Mouse (Mus musculus) liver, embryonic 13.5 days (tissue): ENCODE measurements at regions not wholly inside any gene's neighbourhood (a gene's known extent, or its start where the extent isn't known, plus 50 kb on each side); places are given as distances from the start of the nearest gene placed in this dataset.

Source experiments
- ATAC-seq: fragments of 200-750 bp; cut with Nextera tagmentation; 2 replicates; pipeline ENCODE4 v1.8.0; 2017; ENCODE audit warnings: low read depth, mild to moderate bottlenecking, moderate number of reproducible peaks, moderate library complexity
- DNase-seq: peaks from one replicate; pipeline ENCODE4 v3.0.0; 2022
- H3K27ac ChIP-seq: fragments of 300-500 bp; sonication (generic); 2 replicates; pipeline ENCODE4 v1.5.1; 2015; ENCODE audit warnings: moderate library complexity, mild to moderate bottlenecking, inconsistent platforms
- H3K27me3 ChIP-seq: fragments of 300-500 bp; sonication (generic); 2 replicates; pipeline ENCODE4 v1.6.1; 2015; ENCODE audit warnings: mild to moderate bottlenecking, inconsistent platforms
- H3K36me3 ChIP-seq: fragments of 300-500 bp; sonication (generic); 2 replicates; pipeline ENCODE4 v1.6.1; 2015; ENCODE audit warnings: mild to moderate bottlenecking, inconsistent platforms
- H3K4me1 ChIP-seq: fragments of 300-500 bp; sonication (generic); replicated peaks from 2 replicates; pipeline ENCODE4 v1.6.1; 2015; ENCODE audit warnings: inconsistent platforms
- H3K4me2 ChIP-seq: fragments of 300-500 bp; sonication (generic); 2 replicates; pipeline ENCODE4 v1.6.1; 2015; ENCODE audit warnings: inconsistent platforms, mild to moderate bottlenecking, moderate library complexity
- H3K4me3 ChIP-seq: fragments of 300-500 bp; sonication (generic); replicated peaks from 2 replicates; pipeline ENCODE4 v1.5.1; 2015; ENCODE audit warnings: mild to moderate bottlenecking, inconsistent platforms
- H3K9ac ChIP-seq: fragments of 300-500 bp; sonication (generic); 2 replicates; pipeline ENCODE4 v1.6.1; 2015; ENCODE audit warnings: mild to moderate bottlenecking, inconsistent platforms
- H3K9me3 ChIP-seq: fragments of 300-500 bp; sonication (generic); replicated peaks from 2 replicates; pipeline ENCODE4 v1.6.1; 2016; ENCODE audit warnings: inconsistent platforms
- WGBS: fragments of 180-500 bp; shearing (Covaris S2); methylation state at CpG from one replicate; pipeline ENCODE4 v1.1.7; 2015; ENCODE audit not compliant: insufficient replicate concordance; 5-methylcytosine and 5-hydroxymethylcytosine counted together

DNA sequence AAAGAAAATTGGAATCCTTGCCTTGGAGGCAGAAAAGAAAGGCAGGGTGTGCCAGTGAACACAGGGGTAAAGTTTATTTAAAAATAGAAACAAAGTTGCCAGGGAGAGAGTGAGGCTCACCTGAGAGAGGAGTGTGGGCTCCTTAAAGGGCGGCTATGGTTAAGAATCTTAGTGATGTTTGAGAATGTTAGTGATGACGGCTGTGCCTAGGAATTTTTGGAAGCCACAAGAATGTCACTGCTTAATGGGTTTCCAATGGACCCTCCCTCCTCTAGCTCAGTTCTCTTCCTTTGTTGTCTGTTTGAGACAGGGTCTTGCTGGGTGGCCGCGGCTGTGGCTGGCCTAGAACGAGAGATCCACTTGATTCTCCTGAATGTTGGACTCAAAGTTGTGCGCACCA, 106.3 kb upstream of the Hs6st1 start:
- 0 out of 2 replicates have a peak, but pooled peaks cover 6% of the 10 kb centered on the region for H3K9me3 ChIP-seq
- WGBS, result 66% methylated on average over 6 of the region's 6 CpGs
- no peak overlapping the region for H3K27ac ChIP-seq
- H3K36me3 ChIP-seq, result no peaks in the 10 kb centered on the region
- H3K4me2 ChIP-seq, result no peak overlapping the region
- no peaks in the 10 kb centered on the region for H3K4me1 ChIP-seq
- no peak overlapping the region for H3K4me3 ChIP-seq
- no peaks in the 10 kb centered on the region for H3K27me3 ChIP-seq
- H3K9ac ChIP-seq, result no peak overlapping the region
- DNase-seq (no peak), ATAC-seq (no peak)

DNA sequence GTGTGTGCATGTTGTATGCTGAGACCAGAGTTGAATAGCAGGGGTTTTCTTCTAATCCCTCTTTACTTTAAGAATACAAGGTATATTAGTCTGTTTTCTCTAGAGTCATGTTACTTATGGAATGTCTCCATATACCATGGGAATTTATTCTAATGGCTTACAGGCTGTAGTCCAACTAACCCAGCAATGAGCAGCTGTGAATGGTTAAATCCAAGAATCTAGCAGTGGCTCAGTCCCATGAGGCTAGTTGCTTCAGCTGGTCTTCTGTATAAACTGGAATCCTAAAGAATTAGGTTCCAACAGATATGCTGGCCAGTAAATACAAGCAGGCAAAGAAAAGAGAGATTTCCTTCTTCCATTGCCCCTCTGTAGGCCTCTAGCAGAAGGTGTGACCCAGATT, 99.7 kb upstream of the Hs6st1 start:
- no peaks in the 10 kb centered on the region for H3K36me3 ChIP-seq
- H3K4me2 ChIP-seq, result no peak overlapping the region
- H3K9ac ChIP-seq, result no peak overlapping the region
- no peak for ATAC-seq
- no peak overlapping the region for H3K27ac ChIP-seq
- H3K4me3 ChIP-seq, result no peak overlapping the region
- DNase-seq, result no peak
- H3K9me3 ChIP-seq, result 0 out of 2 replicates have a peak, but pooled peaks cover 6% of the 10 kb centered on the region
- no peaks in the 10 kb centered on the region for H3K27me3 ChIP-seq
- H3K4me1 ChIP-seq, result no peaks in the 10 kb centered on the region

DNA sequence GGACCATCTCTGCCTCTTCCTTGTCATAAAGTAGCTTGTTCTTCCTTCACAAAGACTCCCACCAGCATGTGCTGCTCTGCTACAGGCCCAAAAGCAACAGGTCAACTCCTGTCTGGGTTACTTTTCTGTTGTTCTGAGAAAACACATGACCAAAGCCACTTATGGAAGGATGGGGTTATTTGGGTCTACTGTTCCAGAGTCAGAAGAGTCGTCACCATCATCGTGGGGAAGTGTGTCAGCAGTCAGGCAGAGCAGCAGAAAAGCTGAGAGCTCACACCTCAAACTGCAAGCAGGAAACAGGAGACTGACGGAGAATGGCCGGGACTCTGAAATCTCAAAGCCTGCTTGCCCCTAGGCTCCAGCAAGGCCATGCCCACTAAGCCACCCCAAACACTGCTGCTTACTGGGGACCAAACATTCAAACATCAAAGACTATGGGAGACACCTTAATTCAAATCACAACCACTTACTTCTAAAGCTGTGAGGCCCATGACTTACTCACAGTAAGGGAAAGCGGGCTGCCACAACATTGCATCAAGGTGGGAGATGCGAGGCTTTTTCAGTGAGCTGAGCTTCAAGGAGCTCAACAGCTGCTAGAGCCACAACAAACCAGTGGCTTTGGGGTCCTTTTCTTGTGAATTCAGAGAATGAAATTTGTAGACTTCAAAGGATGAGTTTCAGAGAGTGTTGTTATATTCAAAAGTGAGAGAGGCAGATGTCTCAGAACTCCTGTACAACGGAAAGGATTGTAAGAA, 96.6 kb upstream of the Hs6st1 start:
- Histone ChIP-seq H3K27ac (no peak overlapping the region), H3K36me3 (no peaks in the 10 kb centered on the region), H3K9ac (no peak overlapping the region), H3K4me2 (no peak overlapping the region), H3K4me3 (no peak overlapping the region), H3K27me3 (no peaks in the 10 kb centered on the region), H3K4me1 (peaks cover 13% of the 10 kb centered on the region), H3K9me3 (no peaks in the 10 kb centered on the region)
- ATAC-seq, result no peak
- WGBS, result 56% methylated on average over 7 of the region's 7 CpGs
- DNase-seq, result no peak

DNA sequence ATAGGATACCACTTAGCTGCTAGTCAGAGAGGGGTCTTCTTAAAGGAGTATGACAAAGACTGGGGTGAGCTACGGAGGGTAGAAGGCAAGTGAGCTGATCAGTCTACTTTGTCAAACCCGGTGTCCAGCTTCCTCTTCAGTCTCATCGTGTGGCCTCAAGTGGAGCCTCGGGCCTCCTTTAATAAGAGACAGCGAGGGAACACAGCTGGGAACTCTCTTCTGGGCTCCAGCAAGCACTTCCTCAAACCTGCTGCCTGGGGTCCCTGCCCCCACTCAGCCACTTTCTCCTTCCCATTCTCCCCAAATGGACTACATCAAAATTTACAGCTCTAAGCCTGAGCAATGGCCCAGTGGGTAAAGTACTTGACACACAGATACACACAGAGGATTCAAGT, 96.0 kb upstream of the Hs6st1 start:
- DNase-seq (no peak), ATAC-seq (no peak)
- Histone ChIP-seq H3K4me1 (peaks cover 15% of the 10 kb centered on the region), H3K4me2 (no peak overlapping the region), H3K27ac (no peak overlapping the region), H3K36me3 (no peaks in the 10 kb centered on the region), H3K9me3 (no peaks in the 10 kb centered on the region), H3K27me3 (no peaks in the 10 kb centered on the region), H3K4me3 (no peak overlapping the region), H3K9ac (no peak overlapping the region)
- 19% methylated on average over 5 of the region's 5 CpGs for WGBS

DNA sequence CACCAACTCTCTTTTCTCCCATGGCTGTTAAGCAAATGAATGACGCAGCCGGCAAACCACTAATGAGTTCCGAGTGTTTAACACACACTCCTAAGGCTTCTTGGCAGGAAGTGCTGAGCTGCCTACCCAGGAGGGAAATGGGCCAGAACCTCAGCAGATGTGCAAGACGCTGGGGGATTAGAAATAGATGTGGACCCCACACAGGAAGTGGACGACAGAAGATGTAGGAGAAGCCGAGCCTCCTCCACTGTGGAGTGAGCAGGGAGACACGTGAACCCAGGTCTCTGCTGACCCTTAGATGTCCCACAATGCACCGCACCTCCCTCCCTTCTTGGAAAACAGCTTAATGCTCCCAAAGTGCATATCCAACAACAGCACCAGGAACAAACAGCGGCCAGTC, 94.8 kb upstream of the Hs6st1 start:
- no peaks in the 10 kb centered on the region for H3K36me3 ChIP-seq
- DNase-seq, result no peak
- no peak overlapping the region for H3K27ac ChIP-seq

DNA sequence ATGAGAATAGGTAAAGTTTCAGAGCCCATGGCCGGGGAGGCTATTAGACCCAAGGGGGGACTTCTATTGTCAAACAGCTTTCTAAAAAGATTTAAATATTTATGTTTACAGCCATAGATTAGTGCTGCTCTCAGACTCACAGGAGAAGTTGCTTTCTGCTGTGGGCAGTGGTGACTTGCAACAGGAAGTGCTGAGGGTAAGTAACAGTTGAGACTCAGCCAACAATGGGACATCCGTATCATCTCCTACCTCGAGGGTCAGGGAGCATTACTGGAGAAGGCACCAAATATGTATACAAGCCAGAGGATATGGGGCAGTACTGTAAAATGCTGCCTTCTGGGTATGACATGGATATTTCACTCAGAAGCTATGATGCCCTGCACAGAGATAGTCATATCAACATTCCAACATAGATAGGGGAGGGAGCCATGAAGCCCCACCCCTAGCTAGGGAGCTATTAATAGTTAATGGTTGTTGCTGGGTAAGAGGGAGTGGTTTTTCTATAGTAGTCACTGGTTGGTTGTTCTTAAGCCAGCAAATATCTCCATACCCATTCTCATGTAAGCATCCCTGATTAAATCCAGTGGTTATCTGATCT, 92.5 kb upstream of the Hs6st1 start:
- peak; percentile 95 for ATAC-seq
- H3K9me3 ChIP-seq, result no peaks in the 10 kb centered on the region
- 25% methylated on average over 3 of the region's 3 CpGs for WGBS
- H3K4me2 ChIP-seq, result peak overlapping the region; percentile 38
- H3K27me3 ChIP-seq, result no peaks in the 10 kb centered on the region
- H3K36me3 ChIP-seq, result no peaks in the 10 kb centered on the region
- H3K4me1 ChIP-seq, result peaks cover 15% of the 10 kb centered on the region
- H3K27ac ChIP-seq, result peak overlapping the region; percentile 34
- H3K4me3 ChIP-seq, result no peak overlapping the region
- no peak overlapping the region for H3K9ac ChIP-seq
- peak; percentile 36 for DNase-seq

More for the DNA sequence above, 94.8 kb upstream of the Hs6st1 start:
- Histone ChIP-seq H3K4me3 (no peak overlapping the region), H3K4me2 (no peak overlapping the region), H3K4me1 (peaks cover 15% of the 10 kb centered on the region), H3K27me3 (no peaks in the 10 kb centered on the region), H3K9me3 (no peaks in the 10 kb centered on the region), H3K9ac (no peak overlapping the region)
- WGBS, result 43% methylated on average over 9 of the region's 9 CpGs
- ATAC-seq, result no peak

DNA sequence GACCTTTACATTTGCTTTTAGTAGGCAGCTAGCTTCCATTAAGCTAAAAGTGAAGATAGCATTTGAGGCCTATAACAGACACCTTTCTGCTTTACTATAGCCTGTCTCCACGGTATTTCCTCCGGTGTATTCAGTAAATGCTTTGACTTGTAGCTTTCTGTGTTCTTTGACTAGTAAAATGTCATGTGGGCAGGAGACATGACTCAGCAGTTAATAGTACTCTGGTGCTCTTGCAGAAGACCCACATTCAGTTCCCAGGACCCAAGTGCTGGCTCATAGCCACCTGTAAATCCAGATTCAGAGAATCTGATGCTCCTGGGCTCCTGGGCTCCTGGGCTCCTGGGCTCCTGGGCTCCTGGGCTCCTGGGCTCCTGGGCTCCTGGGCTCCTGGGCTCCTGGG, 91.7 kb upstream of the Hs6st1 start:
- H3K9ac ChIP-seq, result no peak overlapping the region
- no peak overlapping the region for H3K4me3 ChIP-seq
- WGBS, result 22% methylated on average over 2 of the region's 2 CpGs
- H3K9me3 ChIP-seq, result no peaks in the 10 kb centered on the region
- no peaks in the 10 kb centered on the region for H3K27me3 ChIP-seq
- DNase-seq (peak; percentile 18), ATAC-seq (no peak)
- no peak overlapping the region for H3K4me2 ChIP-seq
- H3K27ac ChIP-seq, result no peak overlapping the region
- peaks cover 15% of the 10 kb centered on the region for H3K4me1 ChIP-seq
- H3K36me3 ChIP-seq, result no peaks in the 10 kb centered on the region

DNA sequence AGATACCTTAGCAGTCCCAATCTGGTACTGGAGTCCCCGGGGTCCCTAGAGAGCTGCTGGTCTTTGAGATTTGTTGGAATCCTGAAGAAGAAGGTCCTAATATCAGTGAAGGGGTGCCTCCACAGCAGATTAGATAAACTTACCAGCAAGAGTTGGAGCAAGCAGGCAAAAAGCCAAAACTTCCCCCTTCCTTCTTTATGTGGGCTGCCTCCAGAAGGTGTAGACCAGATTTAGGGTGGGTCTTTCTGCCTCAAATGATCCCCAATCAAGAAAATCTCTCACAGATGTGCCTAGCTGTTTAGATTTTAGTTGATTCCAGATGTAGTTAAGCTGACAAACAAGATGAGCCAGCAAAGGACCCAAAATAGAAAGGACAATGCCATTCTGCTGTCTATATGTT, 90.1 kb upstream of the Hs6st1 start:
- no peak overlapping the region for H3K27ac ChIP-seq
- no peak for DNase-seq

DNA sequence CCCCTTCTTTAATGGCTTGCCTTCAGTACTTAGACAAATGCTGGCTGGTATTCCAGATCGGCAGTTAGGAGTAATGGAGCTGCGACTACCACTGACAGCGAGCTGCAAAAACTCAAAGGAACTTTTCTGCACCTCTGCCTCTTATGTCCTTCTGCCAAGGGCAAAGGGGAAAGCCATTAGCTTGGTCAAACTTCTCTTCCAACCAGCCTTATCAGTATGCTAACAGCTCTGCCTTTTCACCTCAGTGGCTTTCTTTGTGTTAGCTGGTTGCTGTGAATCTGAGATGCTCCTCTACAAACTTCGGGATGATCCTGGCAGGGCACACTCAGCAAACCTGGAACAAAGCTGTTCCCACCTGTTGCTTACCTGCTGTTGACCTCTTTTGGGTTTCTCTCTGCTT, 89.4 kb upstream of the Hs6st1 start:
- no peak overlapping the region for H3K27ac ChIP-seq
- 52% methylated on average over 4 of the region's 4 CpGs for WGBS
- H3K27me3 ChIP-seq, result no peaks in the 10 kb centered on the region

More for the DNA sequence above, 90.1 kb upstream of the Hs6st1 start:
- H3K4me1 ChIP-seq, result peaks cover 15% of the 10 kb centered on the region
- no peak overlapping the region for H3K4me3 ChIP-seq
- H3K27me3 ChIP-seq, result no peaks in the 10 kb centered on the region
- no peaks in the 10 kb centered on the region for H3K36me3 ChIP-seq
- WGBS, result 64% methylated on average over 1 of the region's 1 CpGs
- H3K9ac ChIP-seq, result no peak overlapping the region
- no peaks in the 10 kb centered on the region for H3K9me3 ChIP-seq
- ATAC-seq, result no peak
- H3K4me2 ChIP-seq, result no peak overlapping the region

DNA sequence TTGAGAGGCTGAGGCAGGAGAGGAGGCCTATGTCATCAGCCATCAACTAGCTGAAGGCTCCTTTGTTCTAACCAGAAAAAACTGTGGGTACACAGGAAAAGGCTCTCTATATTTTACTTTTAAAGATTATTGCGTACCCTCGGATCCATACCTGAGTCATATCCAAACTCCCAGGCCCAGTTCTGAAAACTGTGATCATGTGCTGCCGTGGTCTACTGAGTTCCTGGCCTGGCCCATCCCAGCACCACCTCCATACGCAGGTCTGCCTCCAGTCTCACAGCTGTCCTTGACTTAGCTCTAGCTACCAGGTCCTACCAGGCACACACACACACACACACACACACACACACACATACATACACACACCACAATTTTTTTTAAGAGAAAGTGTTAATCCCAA, 87.0 kb upstream of the Hs6st1 start:
- Histone ChIP-seq H3K4me2 (no peak overlapping the region), H3K36me3 (no peaks in the 10 kb centered on the region), H3K27me3 (no peaks in the 10 kb centered on the region), H3K9me3 (no peaks in the 10 kb centered on the region), H3K27ac (no peak overlapping the region), H3K4me3 (no peak overlapping the region), H3K9ac (no peak overlapping the region), H3K4me1 (peaks cover 6% of the 10 kb centered on the region)
- ATAC-seq, result no peak
- WGBS, result 72% methylated on average over 4 of the region's 4 CpGs
- no peak for DNase-seq

More for the DNA sequence above, 89.4 kb upstream of the Hs6st1 start:
- Histone ChIP-seq H3K4me2 (no peak overlapping the region), H3K36me3 (no peaks in the 10 kb centered on the region), H3K4me3 (no peak overlapping the region), H3K9ac (no peak overlapping the region), H3K9me3 (no peaks in the 10 kb centered on the region), H3K4me1 (peaks cover 15% of the 10 kb centered on the region)
- no peak for DNase-seq
- no peak for ATAC-seq

DNA sequence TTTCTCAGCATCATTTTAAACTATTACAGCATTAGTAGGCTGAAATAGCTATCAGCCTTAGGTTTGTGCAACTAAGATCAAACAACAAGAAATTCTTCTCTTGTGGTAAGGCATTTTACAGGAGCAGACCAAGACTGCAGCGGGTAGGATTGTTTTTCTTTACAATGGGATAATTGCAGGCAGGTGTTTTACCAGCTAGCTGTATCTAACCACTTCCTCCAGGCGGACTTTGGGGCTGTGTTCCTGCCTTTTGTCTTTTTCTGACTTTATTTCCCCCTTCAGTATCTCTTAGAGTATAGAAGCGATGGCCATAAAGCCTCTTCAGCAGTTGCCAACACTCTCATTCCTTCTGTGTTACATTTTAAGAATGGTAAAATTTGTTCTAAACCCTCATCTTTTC, 84.8 kb upstream of the Hs6st1 start:
- Histone ChIP-seq H3K36me3 (no peaks in the 10 kb centered on the region), H3K9me3 (no peaks in the 10 kb centered on the region), H3K4me3 (no peak overlapping the region), H3K9ac (no peak overlapping the region), H3K4me1 (no peaks in the 10 kb centered on the region), H3K27ac (no peak overlapping the region), H3K27me3 (no peaks in the 10 kb centered on the region), H3K4me2 (no peak overlapping the region)
- 54% methylated on average over 3 of the region's 3 CpGs for WGBS
- DNase-seq, result no peak
- no peak for ATAC-seq

DNA sequence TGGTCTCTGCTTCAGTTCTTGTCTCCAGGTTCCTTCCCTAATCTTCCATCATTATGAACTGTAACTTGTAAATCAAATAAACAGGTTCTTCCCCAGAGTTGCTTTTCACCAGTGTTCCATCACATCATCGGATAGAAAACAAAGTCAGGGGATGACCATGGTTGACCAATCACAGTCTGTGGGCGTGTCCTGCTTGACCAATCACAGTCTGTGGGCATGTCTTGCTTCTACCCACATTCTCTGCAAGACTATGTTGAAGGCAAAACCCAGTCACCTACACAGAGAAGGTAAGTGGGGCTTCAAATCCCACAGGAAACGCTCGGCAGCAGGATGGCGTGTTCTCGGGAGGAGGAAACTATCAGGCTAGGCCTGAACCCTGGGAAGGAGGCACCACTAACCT, 82.9 kb upstream of the Hs6st1 start:
- H3K4me2 ChIP-seq, result no peak overlapping the region
- H3K27me3 ChIP-seq, result no peaks in the 10 kb centered on the region
- H3K27ac ChIP-seq, result no peak overlapping the region
- no peaks in the 10 kb centered on the region for H3K36me3 ChIP-seq
- H3K4me3 ChIP-seq, result no peak overlapping the region
- H3K9ac ChIP-seq, result no peak overlapping the region
- ATAC-seq (no peak), DNase-seq (no peak)
- no peaks in the 10 kb centered on the region for H3K4me1 ChIP-seq
- WGBS, result 71% methylated on average over 6 of the region's 6 CpGs
- no peaks in the 10 kb centered on the region for H3K9me3 ChIP-seq
